Mouse (Mus musculus): ENCODE results near the gene Gm28374. TPM values are rescaled to one million over a fixed set of nuclear protein-coding genes. Genes with fewer than 3 reads are reported as not detected.
A peak's percentile ranks its signal among the peaks of the same experiment; 100 is the strongest.
"Not testable (repeated sequence)": the region's sequence is repeated elsewhere in the genome, so short reads cannot be mapped to it uniquely, and the experiment has no call there.

Gm28374 gene
- polyA plus RNA-seq, 1 experiment = 0.48 TPM

DNA sequence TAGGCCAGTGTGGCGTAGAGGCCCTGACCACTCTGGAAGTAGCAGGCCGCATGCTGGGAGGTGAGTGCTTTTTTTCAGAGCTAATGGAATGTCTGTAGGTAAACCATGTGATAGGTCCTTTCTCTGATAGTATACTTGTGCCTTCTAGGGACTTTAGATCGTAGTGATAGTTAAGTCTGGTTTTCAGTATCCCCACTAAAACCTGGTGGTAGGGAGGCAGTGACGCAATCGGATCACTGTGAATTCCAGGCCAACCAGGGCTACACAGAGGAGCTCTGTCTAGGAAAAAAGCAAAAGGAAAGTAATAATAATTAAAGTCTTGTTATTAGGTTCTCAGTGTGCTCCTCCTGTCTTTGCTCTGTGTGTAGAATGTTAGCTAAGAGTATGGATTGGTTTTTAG lies 23.5 kb downstream of the Gm28374 start:
- no peak for DNase-seq (ENCODE audit: extremely low spot score in 1 of 2, low spot score in 1 of 2)

DNA sequence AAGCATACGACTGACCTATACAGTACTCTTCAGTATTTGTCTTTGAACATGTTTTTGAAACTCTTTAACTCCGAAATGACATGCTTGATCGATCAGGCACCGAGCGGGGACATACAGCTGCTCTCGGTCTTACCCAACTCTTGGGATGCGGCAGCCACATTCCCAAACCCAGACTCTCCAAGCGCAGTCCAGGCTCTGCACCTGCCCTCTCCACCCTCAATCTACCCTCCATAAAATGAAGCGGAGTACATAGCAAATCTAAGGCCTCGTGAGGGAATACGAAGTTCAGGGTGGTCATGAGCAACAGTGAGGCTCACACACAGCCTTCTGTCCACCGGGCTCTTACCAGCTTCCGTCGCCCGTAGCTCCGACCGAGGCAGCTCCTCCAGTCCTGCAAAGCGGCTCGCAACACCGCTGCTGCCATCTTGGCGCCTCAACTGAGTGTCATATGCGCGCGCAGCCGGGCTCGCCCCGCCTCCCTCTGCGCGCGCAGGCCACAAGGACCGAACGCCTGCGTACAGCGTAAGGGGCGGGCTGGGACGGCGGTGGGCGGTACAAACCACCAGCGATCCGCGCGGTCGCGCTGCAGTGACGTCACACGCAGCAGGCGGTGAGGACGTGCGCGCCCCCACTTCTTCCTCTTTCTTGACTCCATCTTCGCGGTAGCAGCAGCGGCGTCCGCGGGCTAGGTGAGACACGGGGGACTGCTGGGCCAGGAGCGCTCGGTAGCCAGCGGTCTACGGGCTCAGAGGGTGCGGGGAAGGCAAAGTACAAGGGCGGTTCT lies 24.6 kb downstream of the Gm28374 start, which contains the start of the genes Mrpl49 and Fau:
Mrpl49 (minus strand) TSS at position 473 of the 784 bp plus-strand sequence.
Fau (plus strand) TSS at position 532 of the 784 bp plus-strand sequence.
- DNase-seq (ENCODE audit: extremely low spot score in 1 of 2, low spot score in 1 of 2) = peak; percentile 97 to 99

DNA sequence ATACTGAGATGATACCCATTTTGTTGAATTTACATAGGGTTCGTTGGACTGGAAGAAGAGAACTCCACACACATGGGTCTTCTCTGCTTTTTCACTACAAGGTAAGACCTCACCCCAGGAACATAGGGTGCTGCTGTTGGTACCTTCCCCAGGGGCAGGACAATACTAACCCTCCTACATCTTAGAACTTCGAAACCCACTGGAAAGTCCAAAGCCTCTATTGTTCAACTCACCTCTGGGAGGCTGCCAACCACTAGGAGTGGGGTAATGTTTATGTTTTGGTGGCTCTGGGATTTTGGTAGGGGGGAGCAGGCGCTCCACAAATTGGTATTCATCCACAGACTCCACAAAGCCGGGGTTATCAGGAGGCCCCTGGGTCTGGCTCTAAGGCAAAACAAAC lies 25.4 kb downstream of the Gm28374 start:
- DNase-seq (ENCODE audit: extremely low spot score in 1 of 2, low spot score in 1 of 2) = no peak

DNA sequence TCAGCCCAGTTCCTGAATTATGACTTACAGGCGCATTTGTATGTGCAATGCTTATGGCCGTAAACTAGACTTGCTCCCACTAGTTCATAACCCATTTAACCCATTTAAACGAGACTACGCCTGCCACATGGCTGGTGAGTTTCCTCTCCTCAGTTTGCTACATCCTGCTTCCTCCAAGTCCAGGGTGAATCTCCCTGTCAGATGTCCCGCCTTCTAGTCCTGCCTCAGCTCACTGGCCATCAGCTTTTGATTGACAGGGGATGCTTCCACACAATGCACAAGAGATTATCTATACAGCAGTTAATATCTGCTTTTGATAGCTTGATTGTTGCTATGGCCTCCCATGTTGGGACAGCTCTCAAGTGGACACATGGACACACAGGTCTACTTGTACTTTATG lies 27.8 kb downstream of the Gm28374 start:
- no peak for DNase-seq (ENCODE audit: extremely low spot score in 1 of 2, low spot score in 1 of 2)

DNA sequence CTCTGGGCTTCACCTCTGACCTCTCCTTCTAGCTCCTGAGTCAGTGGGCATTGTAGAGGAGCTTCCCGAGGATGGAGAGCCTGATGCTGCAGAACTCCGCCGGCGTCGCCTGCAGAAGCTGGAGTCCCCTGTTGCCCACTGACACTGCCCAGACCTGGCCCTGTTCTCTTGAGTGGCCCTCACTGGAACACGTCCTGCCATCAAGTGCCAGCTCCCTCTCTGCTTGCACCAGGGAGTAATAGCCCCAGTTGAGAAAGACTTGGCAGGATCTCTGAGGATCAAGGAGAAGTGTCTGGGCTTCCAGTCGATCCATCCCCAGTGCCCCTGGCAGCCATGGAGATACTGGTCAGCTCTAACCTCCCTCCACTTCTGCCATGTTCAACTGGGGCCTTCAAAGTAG lies 29.5 kb downstream of the Gm28374 start:
- no peak for DNase-seq (ENCODE audit: extremely low spot score in 1 of 2, low spot score in 1 of 2)

DNA sequence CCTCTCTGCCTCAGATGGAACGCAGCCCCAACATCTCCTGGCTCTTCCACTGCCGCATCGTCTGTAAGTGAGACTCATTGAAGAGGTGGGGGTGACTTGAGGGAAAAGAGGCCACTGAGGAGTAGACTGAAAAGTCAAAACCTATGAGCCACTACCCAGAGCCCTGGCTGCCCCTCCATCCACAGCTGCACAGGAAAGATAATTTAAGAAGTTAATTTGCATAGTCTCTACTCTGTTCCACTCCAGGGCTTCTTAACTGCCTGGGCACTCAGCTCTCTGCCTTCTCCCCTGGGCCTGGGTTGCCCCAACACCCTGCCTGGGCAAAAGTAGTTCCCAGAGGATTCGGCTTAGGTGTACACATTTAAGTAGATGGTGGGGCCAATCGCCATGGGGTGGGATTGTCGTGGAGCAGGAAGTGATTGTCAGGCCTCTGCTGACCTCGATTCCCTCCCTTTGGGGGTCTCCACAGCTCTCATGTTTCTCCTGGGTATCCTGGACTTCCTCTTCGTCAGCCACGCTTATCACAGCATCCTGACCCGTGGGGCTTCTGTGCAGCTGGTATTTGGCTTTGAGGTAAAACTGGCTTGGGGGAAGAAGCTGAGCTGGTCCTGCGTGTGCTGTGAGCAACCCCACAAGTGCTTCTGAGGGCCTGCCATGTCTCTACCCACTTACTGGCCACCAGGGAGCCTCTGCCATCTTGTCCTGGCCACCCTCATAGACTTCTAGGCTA lies 33.2 kb downstream of the Gm28374 start:
- DNase-seq (ENCODE audit: extremely low spot score in 1 of 2, low spot score in 1 of 2) = no peak

DNA sequence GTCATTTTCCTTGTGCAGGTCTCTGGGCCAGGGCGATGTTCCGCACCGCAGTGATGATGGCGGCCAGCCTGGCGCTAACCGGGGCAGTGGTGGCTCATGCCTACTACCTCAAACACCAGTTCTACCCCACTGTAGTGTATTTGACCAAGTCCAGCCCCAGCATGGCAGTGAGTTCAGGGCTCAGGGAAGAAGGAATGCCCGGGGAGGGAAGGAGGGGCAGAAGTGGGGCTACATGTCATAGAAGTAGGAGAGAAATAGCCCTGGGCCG lies 34.2 kb downstream of the Gm28374 start:
- DNase-seq (ENCODE audit: extremely low spot score in 1 of 2, low spot score in 1 of 2) = no peak

DNA sequence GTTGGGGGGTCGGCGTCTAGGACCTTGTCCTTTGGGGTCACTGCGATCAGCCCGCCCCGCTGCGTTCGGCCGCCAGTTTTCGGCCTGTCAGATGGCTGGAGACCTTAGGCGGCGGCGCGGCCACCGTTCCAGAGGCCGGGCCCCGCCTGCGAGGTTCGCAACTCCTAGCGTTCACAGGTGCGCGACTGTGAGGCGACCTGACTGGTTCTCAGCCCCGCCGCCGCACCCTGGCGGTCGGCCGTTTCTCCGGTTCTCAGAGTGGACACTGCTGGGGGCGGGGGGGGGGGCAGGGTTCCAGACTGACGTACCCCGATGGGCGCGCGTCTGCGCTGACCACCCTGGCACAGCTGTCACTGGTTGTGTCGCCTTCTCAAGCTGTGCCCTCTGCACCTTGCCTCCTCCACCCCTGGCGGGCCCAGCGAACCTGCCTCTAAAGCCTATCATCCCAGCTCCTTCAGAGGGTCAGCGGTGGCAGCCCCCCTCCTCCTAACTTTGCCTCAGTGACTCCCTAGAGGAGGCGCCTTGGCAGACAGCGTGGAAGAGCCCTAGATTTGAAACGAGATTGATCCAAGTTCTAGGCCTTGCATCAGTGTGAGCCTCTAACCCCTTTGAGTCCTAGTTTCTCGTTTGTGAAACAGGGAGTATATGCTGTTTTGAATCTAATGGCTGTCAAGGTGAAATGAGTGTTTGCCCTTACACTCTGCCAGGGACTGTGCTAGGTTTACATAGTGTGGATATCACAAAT lies 34.7 kb downstream of the Gm28374 start:
- DNase-seq (ENCODE audit: extremely low spot score in 1 of 2, low spot score in 1 of 2) = no peak

DNA sequence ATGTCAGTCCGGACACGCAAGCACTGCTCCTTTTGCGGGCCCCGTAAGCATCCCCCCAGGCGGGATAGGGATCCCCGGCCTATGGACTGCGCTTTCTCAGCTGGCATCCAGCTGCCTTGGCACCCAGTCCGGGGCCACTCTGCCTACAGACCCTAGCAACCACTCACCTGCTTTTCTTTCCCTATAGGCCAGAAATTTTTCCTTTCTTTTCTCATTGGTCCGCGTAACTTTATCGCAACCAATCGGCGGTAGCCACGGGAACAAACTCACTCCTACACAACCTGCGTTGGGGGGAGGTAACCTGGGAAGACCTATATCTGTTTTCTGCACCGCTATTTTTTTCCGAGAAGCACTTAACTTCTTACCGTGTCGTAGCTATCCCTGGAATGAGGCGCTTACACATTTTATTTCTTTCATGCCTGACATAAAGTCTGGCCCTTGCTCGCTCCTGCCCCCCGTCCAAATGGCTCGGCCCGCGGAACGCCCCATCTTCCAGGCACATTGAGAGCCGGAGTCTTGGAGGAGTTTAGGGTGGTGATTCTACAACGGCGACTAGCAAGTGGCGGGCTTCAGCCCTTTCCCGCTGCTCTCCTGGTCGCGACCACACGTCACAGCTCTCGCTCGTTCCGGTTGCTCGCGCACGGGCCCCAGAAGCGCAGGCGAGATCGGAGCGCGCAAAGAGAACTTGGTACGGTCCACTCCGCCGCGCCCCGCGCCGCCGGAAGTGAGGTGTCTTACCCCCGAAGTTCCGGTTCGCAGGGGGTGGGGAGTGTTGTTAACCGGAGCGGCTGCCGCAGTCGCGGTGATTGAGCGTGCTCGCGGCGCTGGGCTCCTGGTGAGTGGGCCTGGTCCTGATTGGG lies 35.5 kb downstream of the Gm28374 start, which contains the start of gene Syvn1:
Syvn1 (plus strand) TSS at position 283 of the 860 bp plus-strand sequence.
- peak; percentile 92 to 96 for DNase-seq (ENCODE audit: extremely low spot score in 1 of 2, low spot score in 1 of 2)

DNA sequence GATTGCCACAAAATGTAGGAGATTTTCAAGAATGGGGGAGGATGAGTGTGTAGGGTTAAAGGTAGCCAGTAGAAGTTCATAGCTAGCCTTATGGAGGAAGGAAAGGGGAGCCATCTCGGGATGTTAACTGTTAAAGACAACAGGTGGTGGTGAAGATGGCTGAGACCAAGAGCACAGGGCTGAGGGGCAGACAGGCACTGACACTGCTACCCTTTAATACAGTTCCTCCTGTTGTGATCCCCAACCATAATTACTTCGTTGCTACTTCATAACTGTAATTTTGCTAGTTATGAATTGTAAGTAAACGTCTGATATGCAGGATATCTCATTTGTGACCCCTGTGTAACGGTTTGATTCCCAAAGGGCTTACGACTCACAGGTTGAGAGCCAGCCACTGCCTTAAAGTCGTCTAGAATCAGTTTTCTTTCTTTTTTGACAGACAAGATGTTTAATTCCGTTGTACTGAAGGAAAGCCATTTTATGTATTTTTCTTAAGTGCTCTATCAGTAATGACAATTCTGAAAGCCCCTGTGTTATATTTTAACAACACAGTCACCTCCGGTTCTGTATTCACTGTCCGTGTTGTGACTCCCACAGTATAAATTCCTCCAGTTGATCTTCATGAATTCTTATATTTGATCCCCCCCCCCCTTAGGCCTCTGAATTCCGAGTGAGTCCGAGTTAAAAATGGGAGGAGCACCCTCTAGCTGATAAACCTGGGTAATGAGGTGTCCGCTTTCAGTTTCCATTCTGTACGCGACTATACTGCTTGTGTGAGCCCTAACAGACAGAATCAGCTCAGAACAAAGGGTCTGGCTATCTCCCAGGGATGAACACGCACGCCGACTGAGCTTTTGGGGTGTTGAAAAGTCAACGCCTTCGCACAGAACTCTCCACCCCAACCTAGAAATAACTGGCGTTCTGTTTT lies 36.4 kb downstream of the Gm28374 start:
- peak in 1 of 2 experiments; percentile 57 for DNase-seq (ENCODE audit: extremely low spot score in 1 of 2, low spot score in 1 of 2)

DNA sequence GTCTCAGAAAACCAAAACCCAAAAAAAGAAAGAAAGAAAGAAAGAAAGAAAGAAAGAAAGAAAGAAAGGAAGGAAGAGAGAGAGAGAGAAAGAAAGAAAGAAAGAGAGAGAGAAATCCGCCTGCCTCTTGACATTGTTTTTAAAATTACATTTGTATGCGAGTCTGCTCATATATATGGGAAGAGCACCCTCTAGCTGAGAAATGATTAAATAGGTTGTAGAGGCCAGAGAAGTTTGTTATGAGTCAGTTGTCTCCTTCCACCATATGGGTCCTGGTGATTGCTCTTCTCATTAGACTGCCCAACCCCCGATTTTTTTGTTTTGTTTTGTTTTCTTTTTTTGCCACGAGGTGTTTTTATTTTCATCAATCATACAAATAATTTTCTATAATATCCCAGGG lies 38.0 kb downstream of the Gm28374 start:
- not testable (repeated sequence) for DNase-seq (ENCODE audit: extremely low spot score in 1 of 2, low spot score in 1 of 2)

DNA sequence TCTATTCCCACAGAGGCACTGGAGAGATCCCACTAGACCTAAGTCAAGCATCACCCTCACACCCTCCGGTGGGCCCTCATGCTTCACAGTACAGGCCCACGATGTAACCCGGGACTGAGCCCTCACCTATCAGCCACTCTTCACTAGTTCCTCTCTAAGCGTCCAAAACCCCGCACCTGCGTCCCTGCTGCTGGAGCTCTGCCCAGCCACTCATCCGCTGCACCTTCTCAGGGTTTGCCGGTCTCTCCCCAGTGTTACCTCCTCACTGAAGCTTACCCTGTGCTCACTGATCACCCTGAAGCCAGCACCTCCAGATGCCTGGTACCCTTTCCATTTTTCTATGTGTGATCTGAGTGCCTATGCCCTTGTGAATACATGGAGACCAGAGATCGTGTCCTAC lies 39.8 kb downstream of the Gm28374 start:
- DNase-seq (ENCODE audit: extremely low spot score in 1 of 2, low spot score in 1 of 2) = no peak

DNA sequence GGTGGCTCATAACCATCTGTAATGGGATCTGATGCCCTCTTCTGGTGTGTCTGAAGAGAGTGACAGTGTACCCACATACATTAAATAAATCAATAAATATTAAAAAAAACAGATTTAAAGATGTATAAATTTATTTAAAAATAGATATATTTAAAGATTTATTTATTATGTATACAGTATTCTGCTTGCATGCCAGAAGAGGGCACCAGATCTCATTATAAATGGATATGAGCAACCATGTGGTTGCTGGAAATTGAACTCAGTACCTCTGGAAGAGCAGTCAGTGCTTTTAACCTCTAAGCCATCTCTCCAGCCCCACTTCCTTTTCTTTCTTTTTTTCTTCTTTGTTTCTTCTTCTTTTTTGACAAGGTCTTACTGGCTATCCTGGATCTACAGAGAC lies 42.1 kb downstream of the Gm28374 start:
- no peak for DNase-seq (ENCODE audit: extremely low spot score in 1 of 2, low spot score in 1 of 2)

DNA sequence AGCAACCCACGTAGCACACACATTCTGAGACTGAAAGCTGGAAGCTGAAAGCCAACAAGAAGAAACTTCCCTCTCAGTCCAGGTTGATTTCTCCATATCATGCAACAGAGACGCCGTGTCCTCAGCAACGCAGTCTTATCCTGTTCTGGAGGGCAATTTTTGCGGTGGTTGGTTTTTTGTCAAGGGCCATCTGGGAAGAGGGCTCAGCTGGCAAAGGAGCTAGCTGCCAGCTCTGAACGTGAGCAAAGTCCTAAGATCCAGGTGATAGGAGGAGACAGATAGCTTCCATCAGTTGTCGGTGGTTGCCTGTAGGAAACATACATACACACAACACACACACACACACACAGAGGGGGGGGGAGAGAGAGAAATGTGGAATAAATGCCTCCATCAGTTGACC lies 43.7 kb downstream of the Gm28374 start:
- DNase-seq (ENCODE audit: extremely low spot score in 1 of 2, low spot score in 1 of 2) = no peak

DNA sequence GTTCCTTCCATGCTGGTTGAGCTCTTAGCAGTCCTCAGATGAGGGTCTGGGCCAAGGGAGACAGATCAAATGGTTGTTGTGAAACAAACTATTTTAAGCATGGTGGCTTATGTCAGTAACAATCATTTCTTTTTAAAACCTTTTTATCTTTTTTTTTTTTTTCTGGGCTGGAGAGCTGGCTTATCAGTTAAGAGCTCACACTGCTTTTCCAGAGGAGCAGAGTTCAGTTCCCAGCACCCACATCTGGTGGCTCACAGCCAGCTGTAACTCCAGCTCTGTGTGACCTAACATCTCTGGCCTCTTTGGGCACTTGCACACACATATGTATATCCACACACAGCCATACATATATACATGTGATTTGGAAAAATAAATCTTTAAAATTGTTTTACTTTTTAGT lies 44.4 kb downstream of the Gm28374 start:
- DNase-seq (ENCODE audit: extremely low spot score in 1 of 2, low spot score in 1 of 2) = no peak

DNA sequence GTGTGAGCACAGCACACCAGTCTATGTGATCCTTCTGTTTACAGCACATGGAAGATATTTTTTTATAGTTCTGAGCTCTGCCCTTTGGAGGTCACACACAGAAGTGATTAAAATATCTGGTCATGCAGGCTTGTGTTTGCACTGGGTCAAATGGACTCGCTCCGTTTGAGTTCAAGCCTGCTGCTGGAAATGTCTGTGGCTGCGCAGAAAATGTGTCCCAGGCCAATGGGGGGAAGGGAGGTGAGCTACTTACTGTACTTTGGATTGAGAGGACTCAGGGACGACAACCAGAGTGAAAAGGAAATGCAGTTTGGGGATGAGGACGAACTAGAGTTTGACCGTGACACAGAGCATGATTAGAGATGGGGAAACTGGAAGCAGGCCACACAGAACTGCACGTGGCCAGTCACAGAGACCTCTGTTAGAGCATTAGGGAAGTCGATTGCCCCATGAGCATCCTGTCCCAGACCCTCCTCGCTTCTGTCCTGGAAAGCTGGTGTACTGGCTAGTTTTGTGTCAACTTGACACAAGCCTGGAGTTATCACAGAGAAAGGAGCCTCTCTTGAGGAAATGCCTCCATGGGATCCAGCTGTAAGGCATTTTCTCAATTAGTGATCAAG lies 46.0 kb downstream of the Gm28374 start:
- no peak for DNase-seq (ENCODE audit: extremely low spot score in 1 of 2, low spot score in 1 of 2)

DNA sequence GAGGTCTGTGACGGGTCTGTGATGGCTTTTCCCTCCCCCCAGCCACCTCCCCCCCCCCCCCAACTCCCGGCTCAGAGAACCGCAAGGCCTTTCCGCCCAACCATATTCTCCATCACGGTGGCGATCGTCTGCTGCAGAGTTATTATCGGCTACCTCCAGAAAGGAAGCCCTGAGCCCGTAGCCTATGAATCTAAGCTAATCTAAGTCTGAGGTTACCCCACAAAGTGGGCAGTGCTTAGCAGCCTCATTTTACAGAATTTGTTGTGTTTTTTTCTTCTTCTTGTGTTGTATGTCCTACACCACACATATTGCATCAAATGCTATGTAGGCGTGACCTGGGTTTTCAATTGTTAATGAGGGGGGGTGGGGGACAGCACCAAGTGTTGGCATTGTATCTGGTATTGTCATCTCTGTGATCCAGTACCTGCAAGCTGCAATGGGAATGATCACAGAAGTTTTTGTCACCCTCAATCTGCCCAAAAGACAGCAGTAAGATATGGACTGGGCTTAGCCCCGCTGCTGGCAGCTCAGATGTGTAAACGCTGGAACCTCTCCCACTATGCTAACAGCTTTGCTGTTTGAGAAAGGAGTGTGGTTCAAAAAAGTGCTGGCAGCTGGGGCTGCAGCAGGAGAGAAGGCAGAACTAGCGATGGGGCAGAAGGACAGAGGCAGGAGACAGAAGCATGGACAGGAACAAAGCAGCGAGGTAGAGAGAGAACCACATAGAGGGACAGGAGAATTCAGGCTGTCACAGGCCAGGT lies 51.4 kb downstream of the Gm28374 start:
- DNase-seq (ENCODE audit: extremely low spot score in 1 of 2, low spot score in 1 of 2) = no peak

DNA sequence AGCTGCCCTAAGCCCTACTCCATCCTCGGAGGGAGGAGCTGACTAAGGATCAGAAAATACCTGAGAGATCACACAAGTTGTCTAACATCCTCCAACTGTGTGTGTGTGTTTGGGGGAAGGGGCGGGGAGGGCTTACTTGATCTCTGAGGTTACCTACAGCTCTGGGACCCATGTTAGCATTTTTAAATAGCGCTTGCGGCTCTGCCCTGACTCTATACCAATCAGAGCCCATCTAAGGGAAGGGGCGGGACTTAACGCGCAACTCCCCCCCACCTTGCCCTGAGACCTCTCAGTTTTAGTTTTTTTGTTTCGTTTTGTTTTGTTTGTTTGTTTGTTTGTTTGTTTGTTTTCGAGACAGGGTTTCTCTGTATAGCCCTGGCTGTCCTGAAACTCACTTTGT lies 52.6 kb downstream of the Gm28374 start:
- DNase-seq (ENCODE audit: extremely low spot score in 1 of 2, low spot score in 1 of 2) = no peak

All from frontal cortex, adult 2 months (tissue).